Mouse (Mus musculus) embryo, embryonic 11.5 days (tissue): ENCODE data around the gene Lix1.
"Not testable (repeated sequence)": the region's sequence is repeated elsewhere in the genome, so short reads cannot be mapped to it uniquely, and the experiment has no call there.

Source experiments
- DNase-seq: peaks from one replicate; pipeline ENCODE4 v3.0.0-alpha.2; 2012; ENCODE audit warnings: low read depth, low spot score

The Lix1 gene

GRCm38 (mm10) chr17:17496234-17496633, 93.8 kb downstream of the Lix1 start:
- not testable (repeated sequence) for DNase-seq

- no peak for DNase-seq
These were observed 94.3 kb downstream of the Lix1 start for GRCm38 (mm10) chr17:17496730-17497129.

- DNase-seq = no peak
These were observed 96.4 kb downstream of the Lix1 start for GRCm38 (mm10) chr17:17498848-17499247.

GRCm38 (mm10) chr17:17499278-17499677, 96.8 kb downstream of the Lix1 start:
- DNase-seq = no peak

GRCm38 (mm10) chr17:17506677-17507076, 104.2 kb downstream of the Lix1 start:
- no peak for DNase-seq
